Mouse (Mus musculus): ENCODE results near the gene Clcn7. TPM values are rescaled to one million over a fixed set of nuclear protein-coding genes. Genes with fewer than 3 reads are reported as not detected.

The Clcn7 gene
- polyA plus RNA-seq, 1 experiment from 2014 or later = 28.9 TPM

DNA sequence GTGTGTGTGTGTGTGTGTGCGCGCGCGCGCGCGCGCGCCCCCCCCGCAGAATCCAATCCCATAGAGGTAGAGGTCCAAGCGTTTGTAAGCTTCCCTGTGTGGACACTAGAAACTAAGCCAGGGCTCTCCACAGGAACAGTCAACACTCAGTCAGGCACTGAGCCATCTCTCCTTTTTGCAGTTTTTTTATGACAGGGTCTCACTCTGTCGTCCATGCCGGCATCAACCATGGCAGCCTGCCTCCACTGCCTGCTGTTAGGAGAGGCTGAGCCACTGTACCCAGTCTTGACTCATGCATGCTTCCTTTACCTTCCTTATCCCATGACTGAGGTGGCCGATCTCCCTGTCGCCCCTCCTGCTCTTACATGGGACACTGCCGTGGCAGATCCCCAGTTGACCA lies 25.4 kb upstream of the Clcn7 start:
- Histone ChIP-seq H3K9ac (ENCODE audit: low read depth, low read length) (no peak overlapping the region), H3K4me1 (ENCODE audit: control insufficient read depth, insufficient read depth, low read depth, low read length) (no peaks in the 10 kb centered on the region), H3K4me2 (ENCODE audit: low read length) (no peak overlapping the region), H3K9me3 (ENCODE audit: control insufficient read depth, low read length) (no peaks in the 10 kb centered on the region), H3K4me3 (ENCODE audit: low read length) (no peak overlapping the region), H3K36me3 (ENCODE audit: control insufficient read depth, insufficient read depth, low read length) (peaks cover 34% of the 10 kb centered on the region), H3K27ac (ENCODE audit: low read depth, low read length) (no peak overlapping the region), H3K27me3 (replicated peaks; ENCODE audit: control insufficient read depth, insufficient read depth, low read length) (no peaks in the 10 kb centered on the region)
- no peak for ATAC-seq
- WGBS = 91% methylated on average over 6 of the region's 16 CpGs

DNA sequence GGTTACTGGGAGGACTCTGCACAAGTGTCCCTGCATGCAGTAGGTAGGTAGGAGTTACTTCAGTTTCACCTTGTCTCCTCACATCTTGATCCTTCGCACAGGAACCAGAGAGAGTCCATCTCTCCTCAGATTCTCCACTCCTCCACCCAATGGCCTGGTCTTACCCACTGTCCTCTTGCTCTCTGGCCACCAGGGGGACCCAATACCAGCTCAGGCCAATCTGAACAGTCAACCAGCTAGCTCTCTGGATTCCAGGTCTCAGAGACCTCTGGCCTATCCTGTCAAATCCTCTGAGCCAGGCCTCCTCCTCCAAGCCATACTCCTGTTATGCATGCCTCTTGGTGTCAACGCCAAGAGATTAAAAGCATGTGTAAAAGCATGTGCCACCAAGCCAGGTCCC lies 23.6 kb upstream of the Clcn7 start:
- Histone ChIP-seq H3K27me3 (replicated peaks; ENCODE audit: control insufficient read depth, insufficient read depth, low read length) (no peaks in the 10 kb centered on the region), H3K4me1 (ENCODE audit: control insufficient read depth, insufficient read depth, low read depth, low read length) (peaks cover 4% of the 10 kb centered on the region), H3K27ac (ENCODE audit: low read depth, low read length) (no peak overlapping the region), H3K36me3 (ENCODE audit: control insufficient read depth, insufficient read depth, low read length) (peaks cover 29% of the 10 kb centered on the region), H3K4me2 (ENCODE audit: low read length) (no peak overlapping the region), H3K9me3 (ENCODE audit: control insufficient read depth, low read length) (no peaks in the 10 kb centered on the region), H3K4me3 (ENCODE audit: low read length) (no peak overlapping the region), H3K9ac (ENCODE audit: low read depth, low read length) (no peak overlapping the region)
- WGBS = 84% methylated on average over 2 of the region's 2 CpGs
- no peak for ATAC-seq

DNA sequence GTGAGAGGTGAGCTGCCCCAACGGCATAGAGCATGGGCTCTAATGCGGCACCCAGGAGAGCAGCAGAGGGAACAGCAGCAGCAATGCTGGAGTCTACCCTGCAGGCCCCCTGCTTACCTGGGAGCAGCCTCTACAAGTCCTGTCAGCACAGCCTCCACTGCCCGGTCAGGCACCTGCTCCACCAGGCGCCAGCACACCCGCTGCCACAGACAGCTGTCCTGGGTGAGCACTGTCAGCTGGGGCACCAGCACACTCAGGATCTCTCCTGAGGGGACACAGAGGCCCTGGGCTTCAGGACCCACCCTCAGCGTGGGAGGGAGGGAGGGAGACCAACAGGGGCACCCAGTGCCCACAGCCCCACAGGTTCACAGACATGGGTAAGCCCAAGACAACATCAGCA lies 22.6 kb upstream of the Clcn7 start:
- ATAC-seq = no peak
- H3K9ac ChIP-seq (ENCODE audit: low read depth, low read length) = no peak overlapping the region
- no peak overlapping the region for H3K27ac ChIP-seq (ENCODE audit: low read depth, low read length)
- WGBS = 94% methylated on average over 5 of the region's 6 CpGs
- no peaks in the 10 kb centered on the region for H3K27me3 ChIP-seq (replicated peaks; ENCODE audit: control insufficient read depth, insufficient read depth, low read length)
- no peak overlapping the region for H3K4me2 ChIP-seq (ENCODE audit: low read length)
- H3K9me3 ChIP-seq (ENCODE audit: control insufficient read depth, low read length) = no peaks in the 10 kb centered on the region
- peaks cover 9% of the 10 kb centered on the region for H3K4me1 ChIP-seq (ENCODE audit: control insufficient read depth, insufficient read depth, low read depth, low read length)
- H3K4me3 ChIP-seq (ENCODE audit: low read length) = no peak overlapping the region
- H3K36me3 ChIP-seq (ENCODE audit: control insufficient read depth, insufficient read depth, low read length) = peaks cover 29% of the 10 kb centered on the region

DNA sequence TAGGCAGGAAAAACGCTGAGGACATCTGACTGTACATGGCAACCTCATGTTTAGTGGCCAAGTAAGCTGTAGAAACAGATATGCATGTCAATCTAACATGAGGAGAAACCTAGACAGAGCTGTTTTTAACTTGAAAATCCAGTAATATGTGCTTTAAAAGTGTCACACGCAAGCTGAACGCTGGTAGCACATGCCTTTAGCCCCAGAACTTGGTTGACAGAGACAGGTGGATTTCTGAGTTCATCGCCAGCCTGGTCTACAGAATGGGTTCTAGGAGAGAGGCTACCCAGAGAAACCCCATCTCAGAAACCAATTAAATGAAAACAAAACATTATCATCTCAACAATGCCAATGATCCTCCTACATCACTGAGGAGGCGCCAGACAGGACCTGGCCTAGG lies 22.0 kb upstream of the Clcn7 start:
- Histone ChIP-seq H3K9ac (ENCODE audit: low read depth, low read length) (no peak overlapping the region), H3K4me1 (ENCODE audit: control insufficient read depth, insufficient read depth, low read depth, low read length) (peaks cover 11% of the 10 kb centered on the region), H3K4me3 (ENCODE audit: low read length) (no peak overlapping the region), H3K27ac (ENCODE audit: low read depth, low read length) (no peak overlapping the region), H3K27me3 (replicated peaks; ENCODE audit: control insufficient read depth, insufficient read depth, low read length) (no peaks in the 10 kb centered on the region), H3K36me3 (ENCODE audit: control insufficient read depth, insufficient read depth, low read length) (peaks cover 25% of the 10 kb centered on the region), H3K9me3 (ENCODE audit: control insufficient read depth, low read length) (no peaks in the 10 kb centered on the region), H3K4me2 (ENCODE audit: low read length) (no peak overlapping the region)
- no peak for ATAC-seq
- 91% methylated on average over 5 of the region's 5 CpGs for WGBS

DNA sequence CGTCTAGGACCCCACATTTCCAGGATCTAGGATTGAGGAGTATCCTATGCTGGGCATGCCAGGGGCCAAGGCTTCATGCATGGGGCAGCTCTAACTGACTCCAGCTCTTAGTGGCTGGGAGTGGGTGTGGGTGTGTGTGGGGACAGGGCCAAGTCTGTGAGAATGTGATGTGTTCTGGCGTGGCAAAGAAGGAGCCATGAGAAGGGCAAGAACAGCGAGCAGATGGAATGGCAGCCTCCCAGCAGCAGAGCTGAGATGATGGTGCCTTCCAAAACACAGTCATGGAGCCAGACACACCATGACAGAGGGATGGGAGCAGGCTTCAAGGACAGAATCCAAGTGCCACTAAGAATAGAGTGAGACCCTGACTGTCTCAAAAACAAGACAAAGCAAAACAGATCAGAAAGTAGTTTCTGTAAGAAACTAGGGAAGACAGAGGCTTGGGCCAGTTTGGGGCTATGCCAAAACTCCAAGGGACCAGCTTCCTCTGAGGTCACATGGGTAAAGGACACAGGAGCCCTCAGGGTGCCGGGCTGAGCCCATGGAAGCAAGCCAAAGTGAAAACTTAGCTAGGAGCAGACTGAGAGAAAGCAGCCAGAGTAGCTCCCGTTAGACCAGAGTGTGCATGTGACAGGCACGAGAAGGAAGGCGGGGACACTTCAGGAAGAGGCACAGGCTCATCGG lies 21.3 kb upstream of the Clcn7 start:
- peaks cover 21% of the 10 kb centered on the region for H3K36me3 ChIP-seq (ENCODE audit: control insufficient read depth, insufficient read depth, low read length)
- no peak overlapping the region for H3K4me2 ChIP-seq (ENCODE audit: low read length)
- no peaks in the 10 kb centered on the region for H3K9me3 ChIP-seq (ENCODE audit: control insufficient read depth, low read length)
- no peaks in the 10 kb centered on the region for H3K27me3 ChIP-seq (replicated peaks; ENCODE audit: control insufficient read depth, insufficient read depth, low read length)
- no peak for ATAC-seq
- no peak overlapping the region for H3K9ac ChIP-seq (ENCODE audit: low read depth, low read length)
- no peak overlapping the region for H3K4me3 ChIP-seq (ENCODE audit: low read length)
- WGBS = 80% methylated on average over 8 of the region's 8 CpGs
- peaks cover 12% of the 10 kb centered on the region for H3K4me1 ChIP-seq (ENCODE audit: control insufficient read depth, insufficient read depth, low read depth, low read length)
- H3K27ac ChIP-seq (ENCODE audit: low read depth, low read length) = peak overlapping the region; percentile 5; the same call in 1 of the 2 replicates

DNA sequence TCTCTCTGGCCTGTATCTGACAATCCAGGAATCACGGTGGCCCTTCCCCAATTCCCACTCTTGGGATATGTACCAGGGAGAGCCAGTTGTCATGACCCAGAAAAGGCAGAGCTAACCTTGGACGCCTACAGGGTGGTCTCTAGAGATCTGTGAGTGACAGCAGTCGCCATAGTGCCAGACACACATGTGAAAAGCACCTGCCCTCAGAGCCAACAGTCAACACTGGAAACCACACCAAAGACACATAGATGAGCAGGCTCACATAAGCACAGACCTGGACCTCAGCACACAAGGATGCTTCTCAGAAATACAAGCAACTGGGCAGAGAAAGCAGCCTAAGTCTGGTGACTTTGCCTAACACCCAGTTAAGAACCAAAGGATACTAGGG lies 20.8 kb upstream of the Clcn7 start:
- H3K4me3 ChIP-seq (ENCODE audit: low read length) = no peak overlapping the region
- H3K27me3 ChIP-seq (replicated peaks; ENCODE audit: control insufficient read depth, insufficient read depth, low read length) = no peaks in the 10 kb centered on the region
- H3K36me3 ChIP-seq (ENCODE audit: control insufficient read depth, insufficient read depth, low read length) = peaks cover 15% of the 10 kb centered on the region
- no peak overlapping the region for H3K9ac ChIP-seq (ENCODE audit: low read depth, low read length)
- peak overlapping the region; percentile 5; the same call in 1 of the 2 replicates for H3K27ac ChIP-seq (ENCODE audit: low read depth, low read length)
- H3K4me2 ChIP-seq (ENCODE audit: low read length) = no peak overlapping the region
- H3K4me1 ChIP-seq (ENCODE audit: control insufficient read depth, insufficient read depth, low read depth, low read length) = peaks cover 12% of the 10 kb centered on the region
- 76% methylated on average over 3 of the region's 3 CpGs for WGBS
- ATAC-seq = no peak
- H3K9me3 ChIP-seq (ENCODE audit: control insufficient read depth, low read length) = no peaks in the 10 kb centered on the region

DNA sequence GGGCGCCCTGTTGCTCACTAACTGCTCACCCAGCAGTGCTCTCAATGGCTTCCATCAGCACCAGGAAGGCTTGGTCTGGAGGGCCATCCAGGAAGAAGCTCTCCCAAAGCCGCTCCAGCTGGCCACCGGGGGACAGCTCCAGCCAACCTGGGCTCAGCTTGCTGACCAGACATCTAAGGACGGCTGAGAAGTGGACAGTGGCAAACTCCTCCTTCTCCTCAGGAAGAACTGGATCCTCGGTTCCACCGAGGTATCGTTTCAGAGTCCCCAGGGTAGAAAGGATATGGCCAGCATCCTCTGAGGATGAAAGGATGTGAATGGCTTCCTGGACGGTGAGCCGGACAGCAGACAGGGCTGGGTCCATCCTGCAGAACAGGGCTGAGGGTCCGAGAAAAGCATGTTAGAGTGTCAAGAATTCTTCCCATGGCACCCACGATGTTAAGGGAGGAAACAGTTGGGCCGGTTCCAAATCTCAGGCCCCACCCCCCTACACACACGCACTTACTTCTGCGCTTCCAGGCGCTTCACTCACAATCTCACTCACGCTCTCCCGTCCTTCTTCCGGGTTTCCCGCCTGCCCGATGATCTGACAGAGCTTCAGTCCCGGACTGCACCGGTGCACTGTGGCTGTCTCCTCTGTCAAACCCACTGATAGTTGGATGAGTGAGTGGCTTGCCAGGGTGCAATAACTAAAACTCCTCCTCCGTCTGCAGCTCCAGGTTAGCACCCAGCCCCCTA lies 18.1 kb upstream of the Clcn7 start:
- peak; percentile 51; the same call in 1 of the 2 replicates for ATAC-seq
- H3K36me3 ChIP-seq (ENCODE audit: control insufficient read depth, insufficient read depth, low read length) = 0 out of 2 replicates have a peak, but pooled peaks cover 8% of the 10 kb centered on the region
- peak overlapping the region; percentile 69 for H3K4me3 ChIP-seq (ENCODE audit: low read length)
- H3K27ac ChIP-seq (ENCODE audit: low read depth, low read length) = peak overlapping the region; percentile 91
- no peaks in the 10 kb centered on the region for H3K27me3 ChIP-seq (replicated peaks; ENCODE audit: control insufficient read depth, insufficient read depth, low read length)
- no peaks in the 10 kb centered on the region for H3K9me3 ChIP-seq (ENCODE audit: control insufficient read depth, low read length)
- peak overlapping the region; percentile 97 for H3K4me2 ChIP-seq (ENCODE audit: low read length)
- WGBS = 14% methylated on average over 23 of the region's 23 CpGs
- peaks cover 12% of the 10 kb centered on the region for H3K4me1 ChIP-seq (ENCODE audit: control insufficient read depth, insufficient read depth, low read depth, low read length)
- peak overlapping the region; percentile 78 for H3K9ac ChIP-seq (ENCODE audit: low read depth, low read length)

DNA sequence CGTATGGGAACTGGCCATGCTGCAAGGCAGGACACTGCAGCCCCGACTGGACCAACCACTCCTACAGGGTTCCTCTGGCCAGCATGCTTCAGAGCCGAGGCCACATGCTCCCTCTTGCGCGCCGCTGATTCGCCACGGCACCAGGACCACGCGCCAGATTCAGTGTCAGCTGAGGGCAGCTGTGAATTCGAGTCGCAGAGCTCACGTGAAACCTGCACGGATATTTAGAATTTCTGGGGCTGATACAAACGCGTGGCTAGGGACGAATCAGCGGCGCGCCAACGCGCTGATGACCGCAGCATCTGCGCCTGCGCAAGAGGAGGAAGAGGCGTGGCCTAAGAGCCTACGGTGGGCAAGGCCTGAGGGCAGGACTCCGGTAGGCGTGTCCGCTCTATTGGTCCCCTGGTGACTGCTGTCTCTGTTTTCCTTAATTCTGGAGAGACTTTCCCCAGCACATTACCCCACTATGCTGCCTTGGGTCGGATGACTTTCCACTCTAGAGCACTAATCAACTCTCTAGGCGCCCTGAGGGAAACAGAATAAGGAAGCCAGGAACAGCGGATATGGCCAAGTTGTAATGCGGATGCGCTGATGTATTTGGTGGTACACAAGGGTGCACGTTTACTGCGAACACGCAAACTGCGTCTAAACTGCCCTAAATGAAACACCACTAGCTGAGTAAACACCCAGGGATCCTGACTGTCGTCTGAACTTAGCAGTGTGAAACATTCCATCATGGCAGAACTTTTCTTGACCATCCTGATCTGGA lies 17.3 kb upstream of the Clcn7 start, which contains the start of gene Telo2:
Gene Telo2, minus strand, starts transcription at position 304 of the 769 bp plus-strand sequence.
- H3K27ac ChIP-seq (ENCODE audit: low read depth, low read length) = peak within 1 kb of the TSS; percentile 91
- H3K9ac ChIP-seq (ENCODE audit: low read depth, low read length) = peak within 1 kb of the TSS; percentile 78
- 3% methylated on average over 40 of the region's 40 CpGs for WGBS
- H3K36me3 ChIP-seq (ENCODE audit: control insufficient read depth, insufficient read depth, low read length) = 0 out of 2 replicates have a peak, but pooled peaks cover 3% of the 10 kb centered on the region
- peak within 1 kb of the TSS; percentile 69 for H3K4me3 ChIP-seq (ENCODE audit: low read length)
- no peaks in the 10 kb centered on the region for H3K9me3 ChIP-seq (ENCODE audit: control insufficient read depth, low read length)
- no peaks in the 10 kb centered on the region for H3K27me3 ChIP-seq (replicated peaks; ENCODE audit: control insufficient read depth, insufficient read depth, low read length)
- H3K4me1 ChIP-seq (ENCODE audit: control insufficient read depth, insufficient read depth, low read depth, low read length) = peaks cover 12% of the 10 kb centered on the region
- peak within 1 kb of the TSS; percentile 97 for H3K4me2 ChIP-seq (ENCODE audit: low read length)
- peak; percentile 96 for ATAC-seq

DNA sequence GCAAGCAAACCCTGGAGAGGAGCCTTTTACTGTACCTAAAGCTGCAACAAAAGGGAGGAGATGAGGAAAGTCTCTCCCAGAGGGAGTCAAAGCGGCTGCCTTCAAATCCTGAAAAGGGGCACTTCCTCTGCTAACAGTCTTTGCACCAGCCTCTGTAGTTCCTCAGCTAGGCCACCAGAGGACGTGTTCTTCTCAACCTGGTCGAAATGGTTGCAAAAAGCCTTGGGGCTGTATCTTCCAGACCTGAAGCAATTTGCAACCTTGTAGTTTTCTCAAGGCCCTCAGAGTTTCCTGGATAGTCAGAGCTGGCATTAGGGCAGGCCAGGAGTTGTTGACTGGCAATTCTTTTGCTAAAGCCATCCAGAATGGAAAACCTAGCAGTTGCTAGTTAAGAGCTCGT lies 15.9 kb upstream of the Clcn7 start:
- 31% methylated on average over 4 of the region's 4 CpGs for WGBS

More for the DNA sequence above, 15.9 kb upstream of the Clcn7 start:
- no peak overlapping the region for H3K9ac ChIP-seq (ENCODE audit: low read depth, low read length)
- no peaks in the 10 kb centered on the region for H3K27me3 ChIP-seq (replicated peaks; ENCODE audit: control insufficient read depth, insufficient read depth, low read length)
- no peaks in the 10 kb centered on the region for H3K9me3 ChIP-seq (ENCODE audit: control insufficient read depth, low read length)
- no peak overlapping the region for H3K27ac ChIP-seq (ENCODE audit: low read depth, low read length)
- no peak overlapping the region for H3K4me3 ChIP-seq (ENCODE audit: low read length)
- peaks cover 12% of the 10 kb centered on the region for H3K4me1 ChIP-seq (ENCODE audit: control insufficient read depth, insufficient read depth, low read depth, low read length)
- no peak overlapping the region for H3K4me2 ChIP-seq (ENCODE audit: low read length)
- no peak for ATAC-seq
- 0 out of 2 replicates have a peak, but pooled peaks cover 3% of the 10 kb centered on the region for H3K36me3 ChIP-seq (ENCODE audit: control insufficient read depth, insufficient read depth, low read length)

All from hindbrain, embryonic 16.5 days (tissue).